ENCODE assay signal across 18 mouse cellular contexts in genomic region chr7:144929931-144930330, GRCm38 (mm10). TPM values are rescaled to one million over a fixed set of nuclear protein-coding genes. Genes with fewer than 3 reads are reported as not detected.
DNase-seq lines count a peak whose midpoint lies in the region; ATAC-seq lines count a peak whose summit lies in the region.
"Had no signal": no experiment of that assay in that cellular context is flagged by ENCODE, and none has a peak within 500 bp of the region (broad histone marks: within the 10 kb centered on the region; RNA-seq: fewer than 3 reads in every experiment).

No protein-coding gene starts in this region.

- peaks cover 27% of the 10 kb centered on the region; the same call in 1 of the 2 replicates for H3K36me3 ChIP-seq in forebrain, embryonic 11.5 days (ENCODE audit: control insufficient read depth, insufficient read depth, low read length)
- no peaks in the 10 kb centered on the region; the same call in 1 of the 2 replicates for H3K36me3 ChIP-seq in forebrain, embryonic 15.5 days
- H3K36me3 ChIP-seq in hindbrain, embryonic 16.5 days (ENCODE audit: control insufficient read depth, insufficient read depth, low read length), result peaks cover 2% of the 10 kb centered on the region; the same call in 1 of the 2 replicates

- intact Hi-C loops in left cerebral cortex, postnatal 4 days (cut with DNase I), result no loop called here
- intact Hi-C loops in left cerebral cortex, postnatal 36 days (cut with DNase I), result no loop called here

- H3K9ac ChIP-seq in forebrain, embryonic 11.5 days (ENCODE audit: low read length), result no peak overlapping the region
- H3K9ac ChIP-seq in forebrain, embryonic 15.5 days (replicated peaks), result no peak overlapping the region
- H3K9ac ChIP-seq in hindbrain, embryonic 16.5 days (ENCODE audit: low read depth, low read length), result peak overlapping the region; percentile 8; the same call in 1 of the 2 replicates
- H3K9ac ChIP-seq: embryonic facial prominence, embryonic 12.5 days; liver, postnatal 0 days had no signal

- H3K4me2 ChIP-seq in forebrain, embryonic 11.5 days (ENCODE audit: low read depth, low read length, severe bottlenecking), result no peak overlapping the region
- H3K4me2 ChIP-seq in forebrain, embryonic 15.5 days (replicated peaks), result no peak overlapping the region
- no peak overlapping the region for H3K4me2 ChIP-seq in hindbrain, embryonic 16.5 days (ENCODE audit: low read length)
- H3K4me2 ChIP-seq: embryonic facial prominence, embryonic 12.5 days had no signal

- H3K4me1 ChIP-seq in forebrain, embryonic 11.5 days (replicated peaks; ENCODE audit: control insufficient read depth, insufficient read depth, low read length), result no peaks in the 10 kb centered on the region
- H3K4me1 ChIP-seq in forebrain, embryonic 15.5 days, result peaks cover 6% of the 10 kb centered on the region
- peaks cover 6% of the 10 kb centered on the region for H3K4me1 ChIP-seq in hindbrain, embryonic 16.5 days (ENCODE audit: control insufficient read depth, insufficient read depth, low read depth, low read length)

- no peaks in the 10 kb centered on the region for H3K9me3 ChIP-seq in forebrain, embryonic 11.5 days (ENCODE audit: control insufficient read depth, low read length)
- no peaks in the 10 kb centered on the region for H3K9me3 ChIP-seq in forebrain, embryonic 15.5 days
- H3K9me3 ChIP-seq in hindbrain, embryonic 16.5 days (ENCODE audit: control insufficient read depth, low read length), result no peaks in the 10 kb centered on the region
- H3K9me3 ChIP-seq: embryonic facial prominence, embryonic 12.5 days had no signal

- no peak overlapping the region for H3K4me3 ChIP-seq in forebrain, embryonic 11.5 days (ENCODE audit: low read depth, low read length)
- no peak overlapping the region for H3K4me3 ChIP-seq in forebrain, embryonic 15.5 days
- no peak overlapping the region for H3K4me3 ChIP-seq in hindbrain, embryonic 16.5 days (ENCODE audit: low read length)
- H3K4me3 ChIP-seq: embryonic facial prominence, embryonic 12.5 days had no signal

- DNase-seq in forebrain, embryonic 11.5 days (ENCODE audit: low spot score), result peak; percentile 48
- peak; percentile 86 for DNase-seq in left cerebral cortex, postnatal 4 days
- DNase-seq in left cerebral cortex, postnatal 36 days (ENCODE audit: low spot score in 2 of 2), result no peak
- DNase-seq in Muller cell, postnatal 12 days (ENCODE audit: inconsistent ontology term), result peak; percentile 68
- no peak for DNase-seq in urinary bladder, adult 18-20 months (ENCODE audit: low spot score in 2 of 2)
- DNase-seq in ovary, adult 18-20 months (ENCODE audit: low spot score), result no peak
- DNase-seq: heart, postnatal 4 days; kidney, adult 11 months; layer of hippocampus, adult 9-11 months; right cerebral cortex, postnatal 25 days had no signal

- WGBS in forebrain, embryonic 11.5 days, result 70% methylated on average over 5 of the region's 5 CpGs
- 37% methylated on average over 5 of the region's 5 CpGs for WGBS in forebrain, embryonic 15.5 days
- 32% methylated on average over 5 of the region's 5 CpGs for WGBS in hindbrain, embryonic 16.5 days

- no peaks in the 10 kb centered on the region for H3K27me3 ChIP-seq in forebrain, embryonic 11.5 days (ENCODE audit: control insufficient read depth, insufficient read depth, low read length)
- H3K27me3 ChIP-seq in forebrain, embryonic 15.5 days, result no peaks in the 10 kb centered on the region
- no peaks in the 10 kb centered on the region for H3K27me3 ChIP-seq in hindbrain, embryonic 16.5 days (replicated peaks; ENCODE audit: control insufficient read depth, insufficient read depth, low read length)
- H3K27me3 ChIP-seq: embryonic facial prominence, embryonic 12.5 days had no signal

- ATAC-seq in forebrain, embryonic 11.5 days (replicated peaks; ENCODE audit: low FRiP score), result no peak
- no peak for ATAC-seq in forebrain, embryonic 15.5 days (replicated peaks)
- ATAC-seq in hindbrain, embryonic 16.5 days, result 0 out of 2 replicates have a peak, but pooled peaks have one; percentile 37

- H3K27ac ChIP-seq in forebrain, embryonic 11.5 days (ENCODE audit: low read depth, low read length), result no peak overlapping the region
- no peak overlapping the region; the same call in 1 of the 2 replicates for H3K27ac ChIP-seq in forebrain, embryonic 15.5 days (replicated peaks)
- no peak overlapping the region for H3K27ac ChIP-seq in hindbrain, embryonic 16.5 days (ENCODE audit: low read depth, low read length)
- H3K27ac ChIP-seq: embryonic facial prominence, embryonic 12.5 days; stomach, postnatal 0 days had no signal

RNA-seq across cellular contexts. Expression of gene Ccnd1, which starts 9.8 kb away (rescaled TPM):
- polyA plus RNA-seq in forebrain, embryonic 11.5 days (2014; fragmentation: Nextera tagmentation; extraction: Ambion mirVana), result 238 and 268 TPM in 2 replicates
- 34.9 and 41.7 TPM in 2 replicates for polyA plus RNA-seq in forebrain, embryonic 15.5 days (2015; fragmentation: Nextera tagmentation; extraction: Ambion mirVana)
- total RNA-seq in left cerebral cortex, postnatal 4 days (2021), result 10 to 100 TPM; 27.5 to 30.5 TPM
- total RNA-seq in left cerebral cortex, postnatal 36 days (2021), result 10 to 100 TPM; 41.8 to 55.4 TPM
- 31.0 and 33.5 TPM in 2 replicates for polyA plus RNA-seq in hindbrain, embryonic 16.5 days (2015; fragmentation: Nextera tagmentation; extraction: Ambion mirVana)

RNA-seq across cellular contexts. Expression of gene LTO1, which starts 15.0 kb away (rescaled TPM):
- 29.2 and 31.1 TPM in 2 replicates for polyA plus RNA-seq in forebrain, embryonic 11.5 days (2014; fragmentation: Nextera tagmentation; extraction: Ambion mirVana)
- 36.3 and 39.3 TPM in 2 replicates for polyA plus RNA-seq in forebrain, embryonic 15.5 days (2015; fragmentation: Nextera tagmentation; extraction: Ambion mirVana)
- 10 to 100 TPM; 33.5 to 36.0 TPM for total RNA-seq in left cerebral cortex, postnatal 4 days (2021)
- total RNA-seq in left cerebral cortex, postnatal 36 days (2021), result 10 to 100 TPM; 23.7 to 32.4 TPM
- polyA plus RNA-seq in hindbrain, embryonic 16.5 days (2015; fragmentation: Nextera tagmentation; extraction: Ambion mirVana), result 29.7 and 32.5 TPM in 2 replicates

RNA-seq across cellular contexts. Expression of gene Fgf15, which starts 33.6 kb away (rescaled TPM):
- polyA plus RNA-seq in forebrain, embryonic 11.5 days (2014; fragmentation: Nextera tagmentation; extraction: Ambion mirVana), result 92.1 and 92.3 TPM in 2 replicates
- polyA plus RNA-seq in forebrain, embryonic 15.5 days (2015; fragmentation: Nextera tagmentation; extraction: Ambion mirVana), result 20.0 and 20.8 TPM in 2 replicates
- total RNA-seq in left cerebral cortex, postnatal 4 days (2021), result under 1 TPM; 0.26 to 0.62 TPM
- total RNA-seq in left cerebral cortex, postnatal 36 days (2021), result not detected
- polyA plus RNA-seq in hindbrain, embryonic 16.5 days (2015; fragmentation: Nextera tagmentation; extraction: Ambion mirVana), result 22.7 and 23.6 TPM in 2 replicates
- total RNA-seq: gastrocnemius, postnatal 4 days; heart, postnatal 4 days had no signal
- polyA plus RNA-seq: cortical plate, adult 2 months; heart, embryonic 14.5 days; liver, postnatal 0 days; stomach, postnatal 0 days had no signal

Comparison
In these comparisons a context has a peak if more than half of its experiments do, and no peak if none do; other contexts are left out.
1. DNase-seq: peak in forebrain, embryonic 11.5 days (single experiment), left cerebral cortex, postnatal 4 days (single experiment) and Muller cell, postnatal 12 days (single experiment); none in left cerebral cortex, postnatal 36 days (0 of 2), urinary bladder, adult 18-20 months (0 of 2) and ovary, adult 18-20 months (single experiment).